Mouse (Mus musculus) urinary bladder, adult 2 months (tissue): Measurements from ENCODE around the gene Rogdi. TPM values are rescaled to one million over a fixed set of nuclear protein-coding genes. Genes with fewer than 3 reads are reported as not detected.

Experiments used
- DNase-seq: peaks from one replicate; pipeline ENCODE4 v3.0.0; 2022; ENCODE audit warnings: low spot score
- polyA plus RNA-seq: library from polyadenylated mRNA; depleted of rRNA; stranded (reverse); fragments of >200 nt; gene quantifications from 2 replicates; pipeline ENCODE4 v1.2.3, GENCODE M21; 2012; rRNA removed

Rogdi gene
- polyA plus RNA-seq, result 59.9 and 64.7 TPM in 2 replicates

GRCm38 (mm10) chr16:5013054-5013838 lies at the start of gene Rogdi:
Gene Rogdi, minus strand, starts transcription at chr16:5013553.
- peak; percentile 86 for DNase-seq

- no peak for DNase-seq
Observed at GRCm38 (mm10) chr16:5058114-5058513, 44.8 kb upstream of the Rogdi start.

- no peak for DNase-seq
Observed at GRCm38 (mm10) chr16:5050251-5051110, 37.1 kb upstream of the Rogdi start.

GRCm38 (mm10) chr16:5049774-5050234 lies 36.5 kb upstream of the Rogdi start, which contains the start of the genes Glyr1 and Ubn1:
Gene Glyr1, minus strand, starts transcription at chr16:5049863.
Gene Ubn1, plus strand, starts transcription at chr16:5050057.
- peak; percentile 95 for DNase-seq

- DNase-seq, result no peak
Observed at GRCm38 (mm10) chr16:5049182-5049773, 35.9 kb upstream of the Rogdi start.

GRCm38 (mm10) chr16:5045322-5045721 lies 32.0 kb upstream of the Rogdi start:
- DNase-seq, result no peak

GRCm38 (mm10) chr16:5036649-5037234 lies 23.4 kb upstream of the Rogdi start:
- DNase-seq, result no peak

GRCm38 (mm10) chr16:5035591-5035990 lies 22.2 kb upstream of the Rogdi start:
- DNase-seq, result no peak

- no peak for DNase-seq
Observed at GRCm38 (mm10) chr16:5029847-5030246, 16.5 kb upstream of the Rogdi start.

- DNase-seq, result no peak
Observed at GRCm38 (mm10) chr16:5024021-5024420, 10.7 kb upstream of the Rogdi start.

- no peak for DNase-seq
Observed at GRCm38 (mm10) chr16:5014578-5014977, 1.2 kb upstream of the Rogdi start.

GRCm38 (mm10) chr16:5012036-5013005 lies 1.0 kb downstream of the Rogdi start:
- DNase-seq, result no peak

GRCm38 (mm10) chr16:5011285-5011684 lies 2.1 kb downstream of the Rogdi start:
- DNase-seq, result no peak

- no peak for DNase-seq
Observed at GRCm38 (mm10) chr16:5010371-5010935, 2.9 kb downstream of the Rogdi start.

- no peak for DNase-seq
Observed at GRCm38 (mm10) chr16:5008076-5008475, 5.3 kb downstream of the Rogdi start.

- no peak for DNase-seq
Observed at GRCm38 (mm10) chr16:5007492-5007891, 5.9 kb downstream of the Rogdi start.

GRCm38 (mm10) chr16:5007067-5007466 lies 6.3 kb downstream of the Rogdi start, which contains the start of gene Smim22:
Gene Smim22, plus strand, starts transcription at chr16:5007288.
- no peak for DNase-seq

GRCm38 (mm10) chr16:5000611-5001010 lies 12.7 kb downstream of the Rogdi start:
- no peak for DNase-seq

- no peak for DNase-seq
Observed at GRCm38 (mm10) chr16:4998984-4999383, 14.4 kb downstream of the Rogdi start.

GRCm38 (mm10) chr16:4997553-4997952 lies 15.8 kb downstream of the Rogdi start, which contains the start of gene Sept12:
Gene Sept12, minus strand, starts transcription at chr16:4997852.
- no peak for DNase-seq
